Mouse (Mus musculus) induced T-regulatory cell, adult 2 months (primary cell): ENCODE measurements at regions not wholly inside any gene's neighbourhood (a gene's known extent, or its start where the extent isn't known, plus 50 kb on each side); places are given as distances from the start of the nearest gene placed in this dataset.

Experiments used
- DNase-seq: peaks from one replicate; pipeline ENCODE4 v3.0.0-alpha.2; 2012; ENCODE audit warnings: low read depth

DNA sequence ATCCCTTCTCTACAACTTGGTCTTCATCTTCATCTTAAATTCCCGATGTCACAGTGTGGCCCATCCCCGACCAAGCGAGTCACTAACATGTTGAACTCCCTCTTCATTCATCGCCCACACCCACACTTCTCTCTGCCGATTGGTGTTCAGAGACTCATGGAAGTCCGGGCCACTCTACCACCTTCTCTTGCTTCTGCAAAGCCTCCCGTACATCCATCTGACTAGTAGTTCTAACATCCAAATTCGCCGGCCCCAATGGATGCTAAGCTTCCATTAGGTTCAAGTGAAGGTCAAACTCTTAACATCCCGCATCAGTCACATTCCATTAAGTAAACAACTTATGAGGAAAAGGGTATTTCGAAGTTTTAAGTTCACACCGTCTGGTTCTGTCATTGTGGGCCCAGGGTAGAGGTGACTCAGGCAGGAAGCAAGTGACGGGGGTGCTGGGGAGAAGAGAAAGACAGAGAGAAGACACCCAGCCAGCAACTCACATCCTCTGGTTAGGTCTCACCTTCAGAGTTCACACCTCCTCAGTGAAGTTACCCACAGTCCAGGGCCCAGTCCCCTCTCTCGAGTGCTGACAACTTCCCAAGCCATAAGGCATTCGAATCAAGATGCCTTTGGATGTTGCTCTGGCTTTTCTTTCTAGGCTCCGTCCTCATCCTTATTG, 61.0 kb upstream of the Ubash3b start:
- DNase-seq = no peak

DNA sequence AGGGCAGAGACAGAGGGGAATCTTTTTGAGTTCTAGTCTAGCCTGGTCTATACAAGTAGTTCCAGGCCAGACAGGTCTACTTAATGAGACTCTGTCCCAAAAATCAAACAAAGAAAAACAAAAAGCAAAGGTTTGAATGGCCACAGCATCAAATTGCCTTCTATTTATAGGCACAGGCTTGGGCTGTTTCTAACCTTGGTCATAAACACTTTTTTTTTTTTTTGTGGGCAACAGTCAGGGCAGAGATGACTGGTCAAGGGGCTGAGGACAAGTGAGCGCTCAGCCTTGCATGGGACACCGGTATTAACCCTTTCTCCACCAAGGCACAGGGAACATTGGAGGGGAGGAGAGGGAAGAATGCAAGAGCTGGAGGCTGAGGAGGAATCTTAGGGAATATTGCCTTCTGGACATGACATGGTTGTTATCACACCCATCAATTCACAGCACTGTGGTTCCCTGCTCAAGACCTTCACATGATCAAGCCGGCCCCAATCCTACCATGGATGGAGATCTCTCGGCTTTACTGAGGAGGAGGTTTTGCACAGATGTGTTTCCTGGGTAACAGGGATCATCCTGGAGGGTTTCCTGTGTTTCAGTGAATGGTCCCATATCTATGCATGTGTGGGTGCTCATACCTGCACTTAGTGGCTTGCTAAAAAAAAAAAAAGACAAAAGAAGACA, 59.8 kb upstream of the Ubash3b start:
- no peak for DNase-seq

DNA sequence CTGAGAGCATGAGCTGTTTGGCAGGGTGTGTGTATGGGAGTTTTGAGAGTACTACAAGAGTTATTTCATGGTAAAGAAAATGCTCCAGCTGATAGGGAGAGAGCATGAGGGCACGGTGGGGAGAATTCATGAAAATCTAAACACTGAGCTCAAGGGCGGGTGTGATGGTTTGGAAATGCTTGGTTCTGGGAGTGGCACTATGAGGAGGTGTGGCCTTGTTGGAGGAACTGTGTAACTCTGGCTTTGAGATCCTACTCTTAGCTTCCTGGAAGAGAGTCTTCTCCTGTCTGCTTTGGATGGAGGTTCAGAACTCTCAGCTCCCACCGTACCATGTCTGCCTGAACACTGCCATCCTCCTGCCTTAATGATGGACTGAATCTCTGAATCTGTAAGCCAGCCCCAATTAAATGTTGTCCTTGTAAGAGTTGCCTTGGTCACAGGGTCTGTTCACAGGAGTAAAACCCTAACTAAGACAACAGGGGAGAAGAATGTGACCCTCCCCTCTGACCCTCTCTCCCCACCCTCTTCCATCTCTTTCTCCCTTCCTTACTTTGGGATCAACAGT, 58.7 kb upstream of the Ubash3b start:
- no peak for DNase-seq

DNA sequence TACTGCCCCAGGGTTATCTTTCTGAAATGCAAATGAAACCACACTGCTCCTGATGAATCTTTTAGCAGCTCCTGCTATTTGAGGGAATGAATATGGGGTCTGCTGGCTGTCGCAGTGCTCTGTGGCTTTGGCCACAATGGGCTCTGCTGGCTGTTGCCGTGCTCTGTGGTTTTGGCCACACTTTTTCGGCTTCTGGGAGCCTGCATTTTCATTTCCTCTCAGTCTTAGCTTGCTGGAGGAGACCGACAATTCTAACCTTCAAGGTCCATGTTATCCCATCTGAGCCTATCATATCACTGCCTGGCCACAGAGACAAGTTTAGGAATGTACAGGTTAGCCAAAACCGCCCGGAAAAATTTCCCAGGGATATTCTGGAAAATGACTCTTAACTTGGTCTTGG, 57.2 kb upstream of the Ubash3b start:
- no peak for DNase-seq

DNA sequence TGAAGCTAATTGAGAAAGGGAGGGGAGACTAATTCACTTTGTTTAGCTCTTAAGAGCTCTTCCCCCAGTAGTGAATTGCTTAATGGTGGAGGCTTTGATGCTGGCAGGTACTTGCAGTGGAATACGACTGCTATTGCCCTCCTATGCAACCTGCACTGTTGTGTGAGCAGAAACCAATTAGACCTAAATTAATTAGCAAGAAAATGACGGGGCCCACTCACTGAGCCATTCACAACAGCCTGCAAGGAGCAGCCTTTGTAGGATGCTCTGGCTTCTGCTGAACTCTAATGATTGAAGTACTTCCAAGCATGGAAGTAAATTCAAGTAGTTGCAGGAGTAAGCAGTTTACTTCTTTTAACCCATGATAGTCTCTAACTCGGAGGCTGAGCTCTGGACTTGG, 54.8 kb upstream of the Ubash3b start:
- no peak for DNase-seq

DNA sequence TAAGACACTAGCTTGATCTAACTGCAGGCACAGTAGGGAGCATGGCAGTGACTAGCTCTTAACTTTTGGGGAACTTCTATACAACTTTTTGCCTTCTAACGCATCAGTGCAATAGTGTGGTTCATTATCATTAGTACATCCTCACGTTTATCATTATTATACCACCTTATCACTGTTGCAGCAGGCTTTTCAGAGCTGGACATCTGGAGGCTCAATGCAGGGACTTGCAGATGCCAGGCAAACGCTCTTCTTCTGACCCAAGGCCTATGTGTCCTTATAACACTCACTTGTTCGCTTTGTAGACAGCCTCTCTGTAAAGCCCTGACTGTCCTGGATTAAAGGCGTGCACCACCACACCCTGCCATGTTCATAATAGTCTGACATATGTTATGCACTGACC, 53.5 kb upstream of the Ubash3b start:
- DNase-seq = no peak

DNA sequence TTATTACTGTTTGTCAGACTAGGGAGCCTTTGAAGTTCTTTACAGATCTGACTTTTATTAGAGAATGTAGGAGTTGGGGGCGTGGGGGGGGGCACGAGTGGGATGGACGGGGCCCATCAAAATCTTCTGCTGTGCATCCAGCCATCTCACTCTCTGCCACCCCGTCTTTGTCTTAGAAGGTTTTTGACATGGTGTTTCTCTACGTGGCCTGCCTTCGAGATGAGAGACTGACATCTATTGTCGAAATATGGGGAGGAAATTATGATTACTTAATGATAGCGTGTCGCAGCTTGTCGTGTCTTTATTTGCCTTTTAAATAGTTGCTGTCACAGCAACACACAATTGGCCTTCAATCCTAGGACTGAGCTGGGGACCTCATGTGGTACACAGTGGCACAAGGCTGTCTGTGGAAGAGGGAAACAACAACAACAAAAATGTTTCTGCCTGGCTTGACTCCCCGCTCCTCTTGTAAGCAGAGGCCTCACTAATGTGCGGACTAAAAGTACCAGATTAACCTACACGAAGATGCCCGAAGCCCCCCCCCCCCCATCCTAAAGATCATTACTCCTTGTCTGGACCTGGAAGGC, 51.5 kb upstream of the Ubash3b start:
- DNase-seq = no peak

DNA sequence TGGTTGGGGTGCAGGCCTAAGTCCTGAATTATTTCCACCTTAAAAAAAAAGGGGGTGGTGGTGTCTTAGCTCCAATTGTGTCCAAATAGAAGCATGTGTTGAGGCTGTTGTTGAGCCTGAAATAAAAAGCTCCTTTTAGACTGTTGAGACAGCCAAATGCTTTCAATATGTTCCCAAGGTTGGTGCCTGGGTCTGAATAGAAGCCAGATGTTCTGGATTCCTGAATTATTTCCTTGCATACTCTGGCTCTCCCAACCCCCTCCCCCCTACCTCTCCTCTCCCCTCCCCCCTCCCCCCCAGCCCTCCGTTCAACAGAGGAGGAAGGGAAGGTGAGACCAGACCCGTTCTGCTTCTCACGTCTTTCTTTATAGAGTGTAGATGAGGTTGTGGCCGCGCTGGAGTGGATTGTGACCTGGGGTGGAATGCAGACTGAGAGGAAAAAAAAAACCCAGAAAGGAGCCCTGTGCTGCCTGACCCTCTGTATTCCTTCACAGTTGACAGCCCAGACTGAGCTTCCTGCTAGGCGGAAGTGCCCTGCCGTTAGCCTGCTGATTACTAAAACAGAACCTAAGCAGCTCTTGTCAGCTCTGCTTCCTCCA, 50.9 kb upstream of the Ubash3b start:
- DNase-seq = peak; percentile 60

DNA sequence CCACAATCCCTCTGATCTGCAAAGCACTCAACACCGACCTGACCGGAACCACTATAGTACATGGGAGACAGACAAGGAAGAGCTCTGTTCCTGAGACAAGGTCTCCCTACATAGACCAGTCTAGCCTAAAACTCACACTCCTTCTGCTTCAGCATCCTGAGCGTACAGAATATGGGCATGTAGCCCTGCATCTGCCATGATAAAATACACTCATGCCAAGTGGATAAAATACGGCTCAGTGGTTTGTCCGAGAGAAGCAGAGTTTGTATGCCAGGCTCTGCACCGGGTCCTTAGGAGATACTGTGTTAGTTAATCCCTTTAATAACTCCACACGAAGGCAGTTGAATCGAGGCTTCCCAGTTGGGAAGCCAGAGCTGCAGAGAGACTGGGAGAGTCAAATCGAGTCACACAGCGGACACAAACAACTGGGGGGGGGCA, 50.4 kb upstream of the Ubash3b start:
- DNase-seq = no peak
